Mouse (Mus musculus): ENCODE data around the gene Apoh. TPM values are rescaled to one million over a fixed set of nuclear protein-coding genes. Genes with fewer than 3 reads are reported as not detected.
A peak's percentile ranks its signal among the peaks of the same experiment; 100 is the strongest.

Apoh gene
- polyA plus RNA-seq, 1 experiment from 2014 or later, result not detected

- Histone ChIP-seq H3K36me3 (peaks cover 4% of the 10 kb centered on the region; the same call in 1 of the 2 replicates), H3K27me3 (no peaks in the 10 kb centered on the region), H3K4me2 (replicated peaks) (no peak overlapping the region), H3K9me3 (no peaks in the 10 kb centered on the region), H3K9ac (no peak overlapping the region), H3K27ac (no peak overlapping the region), H3K4me1 (peaks cover 35% of the 10 kb centered on the region), H3K4me3 (no peak overlapping the region)
- WGBS, result 89% methylated on average over 4 of the region's 4 CpGs
- no peak for ATAC-seq (ENCODE audit: low FRiP score, low read depth)
Measured at GRCm38 (mm10) chr11:108335536-108335935, 7.6 kb upstream of the Apoh start.

DNA sequence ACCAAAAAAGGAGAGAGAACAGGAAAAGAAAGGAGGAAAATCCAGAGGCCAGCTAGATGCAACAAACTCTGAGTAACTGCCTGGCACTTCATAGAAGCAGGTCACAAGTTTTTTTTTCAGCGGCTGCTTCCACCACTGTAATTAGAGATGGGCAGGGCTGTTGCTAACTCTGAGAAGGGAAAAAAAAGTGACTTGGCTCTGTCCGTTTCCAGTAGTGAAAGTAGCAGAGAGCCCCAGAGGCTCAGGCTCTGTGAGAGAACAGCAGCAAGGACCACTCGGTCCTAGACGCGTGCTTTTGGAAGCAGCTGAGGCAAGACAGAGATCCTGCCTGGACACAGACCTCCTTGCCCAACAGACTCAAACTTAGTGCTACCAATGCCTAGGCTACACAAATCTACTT, 6.7 kb upstream of the Apoh start:
- Histone ChIP-seq H3K4me1 (peaks cover 35% of the 10 kb centered on the region), H3K4me2 (replicated peaks) (peak overlapping the region; percentile 19; the same call in 1 of the 2 replicates), H3K9me3 (no peaks in the 10 kb centered on the region), H3K27ac (no peak overlapping the region), H3K36me3 (peaks cover 4% of the 10 kb centered on the region; the same call in 1 of the 2 replicates), H3K9ac (no peak overlapping the region), H3K4me3 (no peak overlapping the region), H3K27me3 (no peaks in the 10 kb centered on the region; the same call in 1 of the 2 replicates)
- WGBS, result 8% methylated on average over 5 of the region's 5 CpGs
- no peak for ATAC-seq (ENCODE audit: low FRiP score, low read depth)

DNA sequence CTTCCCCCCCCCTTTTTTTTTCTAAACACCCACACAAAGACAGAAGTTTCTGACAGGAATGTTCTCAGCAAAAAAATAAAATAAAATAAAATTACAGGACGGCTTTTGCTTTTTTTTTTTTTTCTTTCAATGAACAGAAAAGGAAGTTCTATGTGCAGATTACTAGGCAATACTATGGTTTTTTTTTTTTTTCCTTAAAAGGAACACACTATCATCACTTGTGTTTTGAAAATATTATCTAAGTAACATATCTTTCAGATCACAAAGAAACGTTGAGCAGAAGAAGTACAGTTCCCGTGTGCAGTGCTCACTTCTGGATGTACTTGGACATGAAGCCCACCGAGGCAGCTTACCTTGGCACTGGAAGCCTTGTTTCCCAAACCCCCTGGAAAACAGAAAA, 2.9 kb upstream of the Apoh start:
- H3K4me1 ChIP-seq, result peaks cover 27% of the 10 kb centered on the region
- peaks cover 4% of the 10 kb centered on the region; the same call in 1 of the 2 replicates for H3K36me3 ChIP-seq
- H3K27ac ChIP-seq, result no peak overlapping the region
- no peak overlapping the region for H3K4me3 ChIP-seq
- peaks cover 12% of the 10 kb centered on the region; the same call in 1 of the 2 replicates for H3K27me3 ChIP-seq
- no peak overlapping the region for H3K4me2 ChIP-seq (replicated peaks)
- H3K9me3 ChIP-seq, result no peaks in the 10 kb centered on the region
- H3K9ac ChIP-seq, result no peak overlapping the region
- no peak for ATAC-seq (ENCODE audit: low FRiP score, low read depth)
- WGBS, result 87% methylated on average over 4 of the region's 4 CpGs

GRCm38 (mm10) chr11:108341783-108342182, 1.4 kb upstream of the Apoh start:
- Histone ChIP-seq H3K9me3 (no peaks in the 10 kb centered on the region), H3K27me3 (peaks cover 12% of the 10 kb centered on the region; the same call in 1 of the 2 replicates), H3K9ac (0 out of 2 replicates have a peak overlapping the region, but pooled peaks have one; percentile 4), H3K27ac (no peak overlapping the region), H3K4me2 (replicated peaks) (peak overlapping the region; percentile 100), H3K4me3 (peak overlapping the region; percentile 83), H3K4me1 (peaks cover 16% of the 10 kb centered on the region), H3K36me3 (peaks cover 4% of the 10 kb centered on the region; the same call in 1 of the 2 replicates)
- WGBS, result 45% methylated on average over 8 of the region's 8 CpGs
- no peak for ATAC-seq (ENCODE audit: low FRiP score, low read depth)

DNA sequence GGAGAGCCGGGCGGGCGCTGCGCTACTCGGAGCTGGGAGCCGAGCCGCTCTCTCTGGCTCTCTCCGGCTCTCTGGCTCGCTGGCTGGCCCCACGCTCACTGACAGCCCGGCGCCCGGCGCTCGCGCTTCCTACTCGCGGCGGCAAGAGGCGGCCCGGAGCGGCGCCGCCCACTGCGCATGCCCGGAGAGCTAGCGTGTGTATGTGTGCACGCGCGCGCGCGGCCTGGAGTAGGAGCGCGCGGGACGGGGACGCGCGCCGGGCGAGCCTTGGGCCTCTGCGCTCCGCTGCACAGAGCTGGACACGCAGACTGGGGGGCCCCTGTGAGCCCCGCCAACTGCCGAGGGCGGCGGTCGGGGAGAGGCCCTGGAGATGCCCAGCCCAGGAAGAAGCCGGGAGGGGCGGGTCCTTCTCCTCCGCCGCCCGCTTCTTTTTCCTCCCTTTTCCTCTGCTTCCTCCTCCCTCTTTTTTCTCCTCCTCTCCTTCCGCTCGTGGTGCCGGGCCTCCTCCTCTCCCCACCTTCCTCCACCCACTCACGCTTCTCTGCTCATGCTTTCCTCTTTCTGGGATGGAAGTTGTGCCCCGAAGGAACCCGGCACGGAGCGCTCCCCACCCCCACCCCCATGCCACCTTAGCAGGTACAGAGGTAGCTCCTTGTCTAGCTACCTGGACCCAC, 772 bp downstream of the Apoh start, which contains the start of gene Prkca:
Gene Prkca (minus strand): TSS at position 140 of the 674 bp plus-strand sequence.
- peaks cover 12% of the 10 kb centered on the region; the same call in 1 of the 2 replicates for H3K27me3 ChIP-seq
- H3K9ac ChIP-seq, result peak within 1 kb of the TSS; percentile 88
- WGBS, result under 1% methylated on average over 60 of the region's 63 CpGs
- ATAC-seq (ENCODE audit: low FRiP score, low read depth), result peak; percentile 95
- H3K36me3 ChIP-seq, result peaks cover 4% of the 10 kb centered on the region; the same call in 1 of the 2 replicates
- peak within 1 kb of the TSS; percentile 80; the same call in 1 of the 2 replicates for H3K27ac ChIP-seq
- peak within 1 kb of the TSS; percentile 83 for H3K4me3 ChIP-seq
- H3K4me2 ChIP-seq (replicated peaks), result peak within 1 kb of the TSS; percentile 100
- no peaks in the 10 kb centered on the region for H3K9me3 ChIP-seq
- peaks cover 14% of the 10 kb centered on the region for H3K4me1 ChIP-seq

DNA sequence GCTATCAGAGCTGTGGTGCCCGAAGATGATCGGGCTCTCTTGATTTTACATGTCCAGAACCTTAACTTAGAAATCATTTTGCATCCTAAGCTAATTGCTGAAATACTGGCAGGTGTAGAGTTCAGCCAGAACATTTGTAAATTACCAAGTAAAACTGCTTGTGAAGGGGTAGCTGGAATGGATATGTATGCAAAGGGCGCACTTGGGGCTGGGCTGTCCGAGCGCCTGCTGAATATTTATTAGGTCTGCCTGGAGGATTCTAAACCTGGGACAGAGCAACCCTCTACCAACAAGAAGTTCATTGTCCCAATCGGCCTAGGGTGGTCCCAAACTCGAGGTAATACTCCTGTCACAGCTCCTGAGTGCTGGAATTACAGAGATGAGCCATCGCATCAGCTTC, 1.6 kb downstream of the Apoh start:
- H3K27ac ChIP-seq, result no peak overlapping the region
- no peaks in the 10 kb centered on the region for H3K9me3 ChIP-seq
- H3K4me1 ChIP-seq, result peaks cover 14% of the 10 kb centered on the region
- 62% methylated on average over 8 of the region's 8 CpGs for WGBS
- no peak for ATAC-seq (ENCODE audit: low FRiP score, low read depth)
- peaks cover 3% of the 10 kb centered on the region; the same call in 1 of the 2 replicates for H3K36me3 ChIP-seq
- peaks cover 16% of the 10 kb centered on the region; the same call in 1 of the 2 replicates for H3K27me3 ChIP-seq
- peak overlapping the region; percentile 83 for H3K4me3 ChIP-seq
- H3K4me2 ChIP-seq (replicated peaks), result peak overlapping the region; percentile 100
- H3K9ac ChIP-seq, result no peak overlapping the region

DNA sequence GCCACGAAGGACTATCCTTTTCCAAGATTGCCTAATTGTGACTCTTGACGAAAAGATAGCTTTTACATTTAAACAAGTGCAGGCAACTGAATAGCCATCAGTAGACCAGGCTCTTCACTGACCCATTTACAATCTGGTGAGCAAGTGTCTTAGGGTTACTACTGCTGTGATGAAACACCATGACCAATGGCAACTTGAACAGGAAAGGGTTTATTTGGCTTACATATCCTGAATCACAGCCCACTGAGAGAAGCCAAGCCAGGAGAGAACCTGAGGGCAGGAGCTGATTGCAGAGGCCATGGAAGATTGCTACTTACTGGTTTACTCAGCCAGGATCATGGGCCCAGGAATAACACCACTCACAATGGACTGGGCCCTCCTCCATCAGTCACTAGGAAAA, 2.2 kb downstream of the Apoh start:
- no peak overlapping the region for H3K27ac ChIP-seq
- H3K9me3 ChIP-seq, result no peaks in the 10 kb centered on the region
- H3K9ac ChIP-seq, result no peak overlapping the region
- peaks cover 16% of the 10 kb centered on the region; the same call in 1 of the 2 replicates for H3K27me3 ChIP-seq
- no peak overlapping the region for H3K4me2 ChIP-seq (replicated peaks)
- no peak for ATAC-seq (ENCODE audit: low FRiP score, low read depth)
- H3K4me1 ChIP-seq, result peaks cover 14% of the 10 kb centered on the region
- H3K36me3 ChIP-seq, result no peaks in the 10 kb centered on the region
- 83% methylated on average over 2 of the region's 2 CpGs for WGBS
- no peak overlapping the region for H3K4me3 ChIP-seq

GRCm38 (mm10) chr11:108350799-108351198, 7.6 kb downstream of the Apoh start:
- WGBS, result 85% methylated on average over 4 of the region's 4 CpGs
- no peaks in the 10 kb centered on the region for H3K36me3 ChIP-seq
- no peaks in the 10 kb centered on the region for H3K4me1 ChIP-seq
- H3K27me3 ChIP-seq, result 0 out of 2 replicates have a peak, but pooled peaks cover 4% of the 10 kb centered on the region
- H3K27ac ChIP-seq, result no peak overlapping the region
- ATAC-seq (ENCODE audit: low FRiP score, low read depth), result no peak
- no peaks in the 10 kb centered on the region for H3K9me3 ChIP-seq
- H3K9ac ChIP-seq, result no peak overlapping the region
- no peak overlapping the region for H3K4me3 ChIP-seq
- H3K4me2 ChIP-seq (replicated peaks), result no peak overlapping the region

DNA sequence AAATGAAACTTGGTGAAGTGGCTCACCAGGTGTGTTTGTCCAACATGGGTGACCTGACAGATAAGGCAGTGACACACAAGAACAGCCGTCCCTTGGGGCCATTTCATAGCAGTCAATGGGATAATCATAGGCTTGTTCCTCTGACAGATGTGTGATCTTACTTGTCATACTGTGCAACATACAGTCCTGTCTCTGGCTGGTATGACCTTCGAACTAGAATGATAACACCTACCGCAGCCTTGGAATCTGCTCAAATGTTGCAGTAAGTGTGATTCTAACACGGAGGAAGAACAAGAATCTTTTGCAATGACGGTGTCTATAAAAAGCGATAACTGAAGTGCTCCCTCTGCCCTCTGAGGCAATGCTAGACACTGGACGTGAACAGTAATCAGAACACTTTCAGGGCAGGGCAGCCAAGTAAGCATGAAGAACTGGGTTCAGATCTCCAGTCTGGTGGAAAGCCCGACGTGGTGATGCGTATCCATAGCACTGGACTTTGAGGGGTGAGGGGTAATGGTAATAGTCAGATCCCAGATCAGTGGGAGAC, 9.8 kb downstream of the Apoh start:
- no peaks in the 10 kb centered on the region for H3K9me3 ChIP-seq
- ATAC-seq (ENCODE audit: low FRiP score, low read depth), result no peak
- H3K36me3 ChIP-seq, result no peaks in the 10 kb centered on the region
- H3K27ac ChIP-seq, result no peak overlapping the region
- H3K4me2 ChIP-seq (replicated peaks), result no peak overlapping the region
- whole genome bisulfite sequencing, result 91% methylated on average over 10 of the region's 10 CpGs
- 0 out of 2 replicates have a peak, but pooled peaks cover 4% of the 10 kb centered on the region for H3K27me3 ChIP-seq
- no peaks in the 10 kb centered on the region for H3K4me1 ChIP-seq
- H3K9ac ChIP-seq, result no peak overlapping the region
- H3K4me3 ChIP-seq, result no peak overlapping the region

DNA sequence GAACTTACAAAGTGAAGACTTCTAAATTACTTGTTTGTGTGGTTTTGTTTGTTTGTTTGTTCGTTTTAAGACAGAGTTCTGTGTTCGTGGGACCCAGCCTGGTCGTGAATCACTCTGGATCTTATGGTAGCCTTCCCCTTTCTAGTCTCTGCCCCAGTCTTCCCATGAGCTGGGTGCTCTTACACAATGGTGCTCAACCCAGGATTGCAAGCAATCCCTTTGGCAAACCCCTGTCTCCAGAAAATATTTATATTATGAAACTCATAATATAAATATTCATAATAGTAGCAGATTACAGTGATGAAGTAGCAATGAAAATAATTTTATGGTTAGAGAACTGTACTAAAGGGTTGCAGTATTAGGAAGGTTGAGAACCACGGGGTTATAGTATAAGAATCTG, 12.9 kb downstream of the Apoh start:
- H3K9me3 ChIP-seq, result no peaks in the 10 kb centered on the region
- ATAC-seq (ENCODE audit: low FRiP score, low read depth), result no peak
- H3K4me3 ChIP-seq, result no peak overlapping the region
- H3K9ac ChIP-seq, result no peak overlapping the region
- no peaks in the 10 kb centered on the region for H3K4me1 ChIP-seq
- H3K36me3 ChIP-seq, result no peaks in the 10 kb centered on the region
- 69% methylated on average over 4 of the region's 4 CpGs for whole genome bisulfite sequencing
- no peaks in the 10 kb centered on the region for H3K27me3 ChIP-seq
- H3K27ac ChIP-seq, result no peak overlapping the region
- H3K4me2 ChIP-seq (replicated peaks), result no peak overlapping the region

GRCm38 (mm10) chr11:108358911-108359310, 15.8 kb downstream of the Apoh start:
- Histone ChIP-seq H3K36me3 (no peaks in the 10 kb centered on the region), H3K9ac (no peak overlapping the region), H3K4me2 (replicated peaks) (no peak overlapping the region), H3K4me3 (no peak overlapping the region), H3K9me3 (no peaks in the 10 kb centered on the region), H3K27me3 (no peaks in the 10 kb centered on the region), H3K4me1 (no peaks in the 10 kb centered on the region), H3K27ac (no peak overlapping the region)
- 82% methylated on average over 6 of the region's 6 CpGs for WGBS
- ATAC-seq (ENCODE audit: low FRiP score, low read depth), result no peak

- Histone ChIP-seq H3K4me3 (no peak overlapping the region), H3K27ac (no peak overlapping the region), H3K4me2 (replicated peaks) (no peak overlapping the region), H3K27me3 (no peaks in the 10 kb centered on the region), H3K9me3 (no peaks in the 10 kb centered on the region), H3K4me1 (peaks cover 13% of the 10 kb centered on the region), H3K9ac (no peak overlapping the region), H3K36me3 (no peaks in the 10 kb centered on the region)
- WGBS, result 81% methylated on average over 4 of the region's 4 CpGs
- no peak for ATAC-seq (ENCODE audit: low FRiP score, low read depth)
Measured at GRCm38 (mm10) chr11:108360983-108361382, 17.8 kb downstream of the Apoh start.

All from limb, embryonic 13.5 days (tissue).